Mouse (Mus musculus): ENCODE data around the gene Ccdc51. TPM values are rescaled to one million over a fixed set of nuclear protein-coding genes. Genes with fewer than 3 reads are reported as not detected.

Ccdc51 gene
- polyA plus RNA-seq, 1 experiment: 1.6 TPM

GRCm38 (mm10) chr9:109104083-109104482 is 21.8 kb downstream of the Ccdc51 start:
- Histone ChIP-seq H3K27me3 (ENCODE audit: control insufficient read depth, insufficient read depth, low read length) (no peaks in the 10 kb centered on the region), H3K36me3 (ENCODE audit: control insufficient read depth, insufficient read depth, low read length) (no peaks in the 10 kb centered on the region), H3K27ac (ENCODE audit: control insufficient read depth, insufficient read depth, low read depth, low read length) (no peak overlapping the region), H3K4me3 (ENCODE audit: control insufficient read depth, low read depth, low read length) (no peak overlapping the region), H3K4me1 (ENCODE audit: control insufficient read depth, insufficient read depth, low read length) (no peaks in the 10 kb centered on the region)
- TF ChIP-seq CTCF (IDR thresholded peaks at IDR 0.05; ENCODE audit: control insufficient read depth, insufficient read depth, insufficient replicate concordance, low read depth, low read length): no peak
- TF ChIP-seq POLR2A (IDR thresholded peaks at IDR 0.05; ENCODE audit: control insufficient read depth, low read depth, low read length): no peak

GRCm38 (mm10) chr9:109105011-109105410 is 22.7 kb downstream of the Ccdc51 start:
- TF ChIP-seq CTCF (IDR thresholded peaks at IDR 0.05; ENCODE audit: control insufficient read depth, insufficient read depth, insufficient replicate concordance, low read depth, low read length) (no peak), POLR2A (IDR thresholded peaks at IDR 0.05; ENCODE audit: control insufficient read depth, low read depth, low read length) (no peak)
- Histone ChIP-seq H3K4me1 (ENCODE audit: control insufficient read depth, insufficient read depth, low read length) (no peaks in the 10 kb centered on the region), H3K27ac (ENCODE audit: control insufficient read depth, insufficient read depth, low read depth, low read length) (no peak overlapping the region), H3K36me3 (ENCODE audit: control insufficient read depth, insufficient read depth, low read length) (no peaks in the 10 kb centered on the region), H3K4me3 (ENCODE audit: control insufficient read depth, low read depth, low read length) (no peak overlapping the region), H3K27me3 (ENCODE audit: control insufficient read depth, insufficient read depth, low read length) (no peaks in the 10 kb centered on the region)

- H3K27ac ChIP-seq (ENCODE audit: control insufficient read depth, insufficient read depth, low read depth, low read length): no peak overlapping the region
- no peaks in the 10 kb centered on the region for H3K27me3 ChIP-seq (ENCODE audit: control insufficient read depth, insufficient read depth, low read length)
- H3K4me1 ChIP-seq (ENCODE audit: control insufficient read depth, insufficient read depth, low read length): no peaks in the 10 kb centered on the region
- no peaks in the 10 kb centered on the region for H3K36me3 ChIP-seq (ENCODE audit: control insufficient read depth, insufficient read depth, low read length)
- TF ChIP-seq CTCF (IDR thresholded peaks at IDR 0.05; ENCODE audit: control insufficient read depth, insufficient read depth, insufficient replicate concordance, low read depth, low read length) (no peak), POLR2A (IDR thresholded peaks at IDR 0.05; ENCODE audit: control insufficient read depth, low read depth, low read length) (no peak)
- H3K4me3 ChIP-seq (ENCODE audit: control insufficient read depth, low read depth, low read length): no peak overlapping the region
These were observed 23.4 kb downstream of the Ccdc51 start for GRCm38 (mm10) chr9:109105648-109106047.

- TF ChIP-seq POLR2A (IDR thresholded peaks at IDR 0.05; ENCODE audit: control insufficient read depth, low read depth, low read length) (no peak), CTCF (IDR thresholded peaks at IDR 0.05; ENCODE audit: control insufficient read depth, insufficient read depth, insufficient replicate concordance, low read depth, low read length) (no peak)
- no peak overlapping the region for H3K4me3 ChIP-seq (ENCODE audit: control insufficient read depth, low read depth, low read length)
- H3K36me3 ChIP-seq (ENCODE audit: control insufficient read depth, insufficient read depth, low read length): no peaks in the 10 kb centered on the region
- H3K27me3 ChIP-seq (ENCODE audit: control insufficient read depth, insufficient read depth, low read length): no peaks in the 10 kb centered on the region
- no peak overlapping the region for H3K27ac ChIP-seq (ENCODE audit: control insufficient read depth, insufficient read depth, low read depth, low read length)
- no peaks in the 10 kb centered on the region for H3K4me1 ChIP-seq (ENCODE audit: control insufficient read depth, insufficient read depth, low read length)
These were observed 25.0 kb downstream of the Ccdc51 start for GRCm38 (mm10) chr9:109107341-109107740.

- Histone ChIP-seq H3K36me3 (ENCODE audit: control insufficient read depth, insufficient read depth, low read length) (no peaks in the 10 kb centered on the region), H3K27me3 (ENCODE audit: control insufficient read depth, insufficient read depth, low read length) (no peaks in the 10 kb centered on the region), H3K27ac (ENCODE audit: control insufficient read depth, insufficient read depth, low read depth, low read length) (no peak overlapping the region), H3K4me1 (ENCODE audit: control insufficient read depth, insufficient read depth, low read length) (no peaks in the 10 kb centered on the region), H3K4me3 (ENCODE audit: control insufficient read depth, low read depth, low read length) (no peak overlapping the region)
- TF ChIP-seq CTCF (IDR thresholded peaks at IDR 0.05; ENCODE audit: control insufficient read depth, insufficient read depth, insufficient replicate concordance, low read depth, low read length) (no peak), POLR2A (IDR thresholded peaks at IDR 0.05; ENCODE audit: control insufficient read depth, low read depth, low read length) (no peak)
These were observed 27.9 kb downstream of the Ccdc51 start for GRCm38 (mm10) chr9:109110240-109110639.

- Histone ChIP-seq H3K4me3 (ENCODE audit: control insufficient read depth, low read depth, low read length) (no peak overlapping the region), H3K4me1 (ENCODE audit: control insufficient read depth, insufficient read depth, low read length) (no peaks in the 10 kb centered on the region), H3K27me3 (ENCODE audit: control insufficient read depth, insufficient read depth, low read length) (no peaks in the 10 kb centered on the region), H3K27ac (ENCODE audit: control insufficient read depth, insufficient read depth, low read depth, low read length) (no peak overlapping the region), H3K36me3 (ENCODE audit: control insufficient read depth, insufficient read depth, low read length) (no peaks in the 10 kb centered on the region)
- TF ChIP-seq POLR2A (IDR thresholded peaks at IDR 0.05; ENCODE audit: control insufficient read depth, low read depth, low read length) (no peak), CTCF (IDR thresholded peaks at IDR 0.05; ENCODE audit: control insufficient read depth, insufficient read depth, insufficient replicate concordance, low read depth, low read length) (no peak)
These were observed 28.8 kb downstream of the Ccdc51 start for GRCm38 (mm10) chr9:109111101-109111500.

GRCm38 (mm10) chr9:109111591-109111990 is 29.3 kb downstream of the Ccdc51 start:
- H3K36me3 ChIP-seq (ENCODE audit: control insufficient read depth, insufficient read depth, low read length): no peaks in the 10 kb centered on the region
- H3K27me3 ChIP-seq (ENCODE audit: control insufficient read depth, insufficient read depth, low read length): no peaks in the 10 kb centered on the region
- H3K4me3 ChIP-seq (ENCODE audit: control insufficient read depth, low read depth, low read length): no peak overlapping the region
- H3K4me1 ChIP-seq (ENCODE audit: control insufficient read depth, insufficient read depth, low read length): no peaks in the 10 kb centered on the region
- H3K27ac ChIP-seq (ENCODE audit: control insufficient read depth, insufficient read depth, low read depth, low read length): no peak overlapping the region
- TF ChIP-seq CTCF (IDR thresholded peaks at IDR 0.05; ENCODE audit: control insufficient read depth, insufficient read depth, insufficient replicate concordance, low read depth, low read length) (no peak), POLR2A (IDR thresholded peaks at IDR 0.05; ENCODE audit: control insufficient read depth, low read depth, low read length) (no peak)

GRCm38 (mm10) chr9:109113331-109113730 is 31.0 kb downstream of the Ccdc51 start:
- H3K27me3 ChIP-seq (ENCODE audit: control insufficient read depth, insufficient read depth, low read length): no peaks in the 10 kb centered on the region
- H3K4me1 ChIP-seq (ENCODE audit: control insufficient read depth, insufficient read depth, low read length): no peaks in the 10 kb centered on the region
- H3K27ac ChIP-seq (ENCODE audit: control insufficient read depth, insufficient read depth, low read depth, low read length): no peak overlapping the region
- no peak for TF ChIP-seq CTCF (IDR thresholded peaks at IDR 0.05; ENCODE audit: control insufficient read depth, insufficient read depth, insufficient replicate concordance, low read depth, low read length)
- TF ChIP-seq POLR2A (IDR thresholded peaks at IDR 0.05; ENCODE audit: control insufficient read depth, low read depth, low read length): no peak
- no peak overlapping the region for H3K4me3 ChIP-seq (ENCODE audit: control insufficient read depth, low read depth, low read length)
- no peaks in the 10 kb centered on the region for H3K36me3 ChIP-seq (ENCODE audit: control insufficient read depth, insufficient read depth, low read length)
